In the genomic region with DNA sequence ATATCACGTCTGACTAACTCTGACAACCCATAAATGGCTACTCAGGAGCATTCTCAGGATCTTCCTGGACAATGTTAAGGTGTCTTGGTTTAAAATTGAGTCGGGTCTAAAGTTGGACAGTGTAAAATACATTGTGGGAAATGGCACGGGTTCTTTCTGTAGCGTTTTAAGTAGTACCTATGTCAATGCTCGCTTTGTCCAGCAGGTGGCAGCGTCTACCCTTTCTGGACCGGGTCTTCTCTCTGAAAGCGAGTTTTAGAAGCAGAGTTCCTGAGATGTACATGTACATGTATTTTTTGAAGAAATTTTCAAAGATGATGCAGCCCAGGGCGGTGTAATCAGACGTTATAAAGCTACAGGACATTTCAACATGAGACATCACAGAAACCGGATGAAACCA, we compare ENCODE assay signal across 9 mouse cellular contexts. TPM values are rescaled to one million over a fixed set of nuclear protein-coding genes. Genes with fewer than 3 reads are reported as not detected.
A peak's percentile ranks its signal among the peaks of the same experiment; 100 is the strongest.
DNase-seq lines count a peak whose midpoint lies in the region; ATAC-seq and TF ChIP-seq lines count a peak whose summit lies in the region.
"Had no signal": no experiment of that assay in that cellular context is flagged by ENCODE, and none has a peak within 500 bp of the region (broad histone marks: within the 10 kb centered on the region; RNA-seq: fewer than 3 reads in every experiment).

No protein-coding gene starts in this region.

- TF ChIP-seq CTCF in intestine, postnatal 0 days (IDR thresholded peaks at IDR 0.05; ENCODE audit: low read depth), result peak; percentile 94
- peak; percentile 97 for TF ChIP-seq CTCF in midbrain, postnatal 0 days (IDR thresholded peaks at IDR 0.05)

- H3K27me3 ChIP-seq in intestine, postnatal 0 days (replicated peaks; ENCODE audit: control insufficient read depth, insufficient read depth, low read length), result no peaks in the 10 kb centered on the region
- H3K27me3 ChIP-seq in intestine, embryonic 16.5 days (replicated peaks; ENCODE audit: control insufficient read depth, insufficient read depth, low read length), result no peaks in the 10 kb centered on the region
- no peaks in the 10 kb centered on the region for H3K27me3 ChIP-seq in embryonic facial prominence, embryonic 11.5 days (ENCODE audit: control insufficient read depth, insufficient read depth, low read length)
- H3K27me3 ChIP-seq in heart, embryonic 15.5 days, result peaks cover 15% of the 10 kb centered on the region; the same call in 1 of the 2 replicates
- no peaks in the 10 kb centered on the region for H3K27me3 ChIP-seq in midbrain, postnatal 0 days (ENCODE audit: insufficient read depth, low read length)

- H3K4me2 ChIP-seq in intestine, postnatal 0 days (replicated peaks; ENCODE audit: low read depth), result no peak overlapping the region
- H3K4me2 ChIP-seq in intestine, embryonic 16.5 days (ENCODE audit: low read depth, low read length), result no peak overlapping the region
- no peak overlapping the region for H3K4me2 ChIP-seq in embryonic facial prominence, embryonic 11.5 days (ENCODE audit: low read depth, low read length)
- H3K4me2 ChIP-seq in heart, embryonic 15.5 days, result peak overlapping the region; percentile 15; the same call in 1 of the 2 replicates
- H3K4me2 ChIP-seq in midbrain, postnatal 0 days (ENCODE audit: low read depth, low read length, poor library complexity, severe bottlenecking), result no peak overlapping the region
- H3K4me2 ChIP-seq: embryonic facial prominence, embryonic 15.5 days had no signal

- H3K4me3 ChIP-seq in intestine, postnatal 0 days (ENCODE audit: low read depth, low read length), result no peak overlapping the region
- no peak overlapping the region for H3K4me3 ChIP-seq in intestine, embryonic 16.5 days (ENCODE audit: low read length)
- H3K4me3 ChIP-seq in embryonic facial prominence, embryonic 11.5 days (ENCODE audit: low read depth, low read length), result no peak overlapping the region
- H3K4me3 ChIP-seq in heart, embryonic 15.5 days, result 0 out of 2 replicates have a peak overlapping the region, but pooled peaks have one; percentile 10
- no peak overlapping the region for H3K4me3 ChIP-seq in midbrain, postnatal 0 days (ENCODE audit: low read depth, low read length)
- H3K4me3 ChIP-seq: embryonic facial prominence, embryonic 15.5 days had no signal

- H3K27ac ChIP-seq in intestine, postnatal 0 days (ENCODE audit: low read depth, low read length), result no peak overlapping the region
- no peak overlapping the region for H3K27ac ChIP-seq in intestine, embryonic 16.5 days (ENCODE audit: low read length)
- no peak overlapping the region for H3K27ac ChIP-seq in embryonic facial prominence, embryonic 11.5 days (replicated peaks; ENCODE audit: low read depth, low read length)
- H3K27ac ChIP-seq in heart, embryonic 15.5 days, result no peak overlapping the region
- H3K27ac ChIP-seq in midbrain, postnatal 0 days (ENCODE audit: low read depth, low read length), result no peak overlapping the region
- H3K27ac ChIP-seq: embryonic facial prominence, embryonic 15.5 days had no signal

- no peaks in the 10 kb centered on the region for H3K9me3 ChIP-seq in intestine, postnatal 0 days (ENCODE audit: control insufficient read depth)
- no peaks in the 10 kb centered on the region for H3K9me3 ChIP-seq in intestine, embryonic 16.5 days (ENCODE audit: control insufficient read depth, low read length)
- no peaks in the 10 kb centered on the region for H3K9me3 ChIP-seq in embryonic facial prominence, embryonic 11.5 days (replicated peaks; ENCODE audit: control insufficient read depth, low read length)
- no peaks in the 10 kb centered on the region for H3K9me3 ChIP-seq in heart, embryonic 15.5 days (replicated peaks)
- H3K9me3 ChIP-seq in midbrain, postnatal 0 days (ENCODE audit: low read length), result no peaks in the 10 kb centered on the region
- H3K9me3 ChIP-seq: embryonic facial prominence, embryonic 15.5 days had no signal

- H3K9ac ChIP-seq in intestine, postnatal 0 days (ENCODE audit: low read depth, low read length), result no peak overlapping the region
- no peak overlapping the region for H3K9ac ChIP-seq in intestine, embryonic 16.5 days (ENCODE audit: low read depth, low read length)
- no peak overlapping the region for H3K9ac ChIP-seq in embryonic facial prominence, embryonic 11.5 days (replicated peaks; ENCODE audit: low read length)
- H3K9ac ChIP-seq in heart, embryonic 15.5 days, result no peak overlapping the region; the same call in 1 of the 2 replicates
- no peak overlapping the region for H3K9ac ChIP-seq in midbrain, postnatal 0 days (replicated peaks; ENCODE audit: low read length, poor library complexity, severe bottlenecking)
- H3K9ac ChIP-seq: embryonic facial prominence, embryonic 15.5 days had no signal

- H3K4me1 ChIP-seq in intestine, postnatal 0 days (replicated peaks; ENCODE audit: control insufficient read depth, insufficient read depth, low read length), result no peaks in the 10 kb centered on the region
- no peaks in the 10 kb centered on the region for H3K4me1 ChIP-seq in intestine, embryonic 16.5 days (ENCODE audit: control insufficient read depth, insufficient read depth, low read length)
- no peaks in the 10 kb centered on the region for H3K4me1 ChIP-seq in embryonic facial prominence, embryonic 11.5 days (ENCODE audit: control insufficient read depth, insufficient read depth, low read length)
- peaks cover 2% of the 10 kb centered on the region; the same call in 1 of the 2 replicates for H3K4me1 ChIP-seq in heart, embryonic 15.5 days (replicated peaks)
- no peaks in the 10 kb centered on the region for H3K4me1 ChIP-seq in midbrain, postnatal 0 days (ENCODE audit: insufficient read depth, low read length)
- H3K4me1 ChIP-seq: embryonic facial prominence, embryonic 15.5 days had no signal

- WGBS in intestine, postnatal 0 days, result 6% methylated on average over 11 of the region's 11 CpGs
- WGBS in intestine, embryonic 16.5 days, result 6% methylated on average over 11 of the region's 11 CpGs
- WGBS in embryonic facial prominence, embryonic 11.5 days, result 9% methylated on average over 11 of the region's 11 CpGs
- 5% methylated on average over 11 of the region's 11 CpGs for WGBS in heart, embryonic 15.5 days
- 7% methylated on average over 11 of the region's 11 CpGs for WGBS in midbrain, postnatal 0 days

- DNase-seq in adrenal gland, postnatal 25 days, result peak; percentile 77
- DNase-seq in embryonic facial prominence, embryonic 11.5 days (ENCODE audit: low spot score), result peak; percentile 95
- peak; percentile 61 for DNase-seq in left cerebral cortex, adult 11 months (ENCODE audit: low spot score)
- DNase-seq in midbrain, postnatal 0 days (ENCODE audit: low spot score), result peak; percentile 88
- peak; percentile 55 for DNase-seq in telencephalon, adult 2 months (ENCODE audit: low read depth, low spot score)

- no peaks in the 10 kb centered on the region for H3K36me3 ChIP-seq in intestine, postnatal 0 days (ENCODE audit: control insufficient read depth, insufficient read depth)
- H3K36me3 ChIP-seq in intestine, embryonic 16.5 days (ENCODE audit: control insufficient read depth, insufficient read depth, low read length), result no peaks in the 10 kb centered on the region
- H3K36me3 ChIP-seq in embryonic facial prominence, embryonic 11.5 days (replicated peaks; ENCODE audit: control insufficient read depth, insufficient read depth, low read depth, low read length), result no peaks in the 10 kb centered on the region
- H3K36me3 ChIP-seq in heart, embryonic 15.5 days, result no peaks in the 10 kb centered on the region
- no peaks in the 10 kb centered on the region for H3K36me3 ChIP-seq in midbrain, postnatal 0 days (ENCODE audit: insufficient read depth, low read length)
- H3K36me3 ChIP-seq: embryonic facial prominence, embryonic 15.5 days had no signal

- ATAC-seq in intestine, postnatal 0 days, result no peak
- no peak for ATAC-seq in intestine, embryonic 16.5 days
- no peak for ATAC-seq in embryonic facial prominence, embryonic 11.5 days (replicated peaks; ENCODE audit: insufficient number of reproducible peaks, low FRiP score, low TSS enrichment, low read depth)
- no peak for ATAC-seq in heart, embryonic 15.5 days (replicated peaks; ENCODE audit: insufficient number of reproducible peaks, insufficient read depth, low FRiP score, low read depth)
- no peak for ATAC-seq in midbrain, postnatal 0 days (ENCODE audit: low FRiP score)

RNA-seq across cellular contexts. Expression of gene Lat, which starts 45.6 kb away (rescaled TPM):
- 0.65 and 1.1 TPM in 2 replicates for polyA plus RNA-seq in intestine, postnatal 0 days (2015; fragmentation: Nextera tagmentation; extraction: Ambion mirVana)
- polyA plus RNA-seq in intestine, embryonic 16.5 days (2015; fragmentation: Nextera tagmentation; extraction: Ambion mirVana), result 0.78 and 1.3 TPM in 2 replicates
- 0.43 and 1.0 TPM in 2 replicates for total RNA-seq in adrenal gland, postnatal 25 days (2021)
- polyA plus RNA-seq in embryonic facial prominence, embryonic 11.5 days (2014; fragmentation: Nextera tagmentation; extraction: Ambion mirVana), result 2.1 and 3.5 TPM in 2 replicates
- polyA plus RNA-seq in heart, embryonic 15.5 days (2015; fragmentation: Nextera tagmentation; extraction: Ambion mirVana), result 4.3 and 22.6 TPM in 2 replicates
- 0.42 TPM in 1 of 2 replicates, not detected in the other for total RNA-seq in midbrain, postnatal 0 days (2014; rRNA removed)
- 0.39 and 0.69 TPM in 2 replicates for polyA plus RNA-seq in midbrain, postnatal 0 days (2015; fragmentation: Nextera tagmentation; extraction: Ambion mirVana)

RNA-seq across cellular contexts. Expression of gene Sbk1, which starts 51.3 kb away (rescaled TPM):
- polyA plus RNA-seq in intestine, postnatal 0 days (2015; fragmentation: Nextera tagmentation; extraction: Ambion mirVana), result 3.6 and 4.4 TPM in 2 replicates
- 7.1 and 8.9 TPM in 2 replicates for polyA plus RNA-seq in intestine, embryonic 16.5 days (2015; fragmentation: Nextera tagmentation; extraction: Ambion mirVana)
- total RNA-seq in adrenal gland, postnatal 25 days (2021), result 72.1 and 102 TPM in 2 replicates
- 88.3 and 101 TPM in 2 replicates for polyA plus RNA-seq in embryonic facial prominence, embryonic 11.5 days (2014; fragmentation: Nextera tagmentation; extraction: Ambion mirVana)
- 11.2 and 16.4 TPM in 2 replicates for polyA plus RNA-seq in heart, embryonic 15.5 days (2015; fragmentation: Nextera tagmentation; extraction: Ambion mirVana)
- total RNA-seq in midbrain, postnatal 0 days (2014; rRNA removed), result 535 and 557 TPM in 2 replicates
- polyA plus RNA-seq in midbrain, postnatal 0 days (2015; fragmentation: Nextera tagmentation; extraction: Ambion mirVana), result 183 and 184 TPM in 2 replicates

RNA-seq across cellular contexts. Expression of gene Spns1, which starts 53.5 kb away (rescaled TPM):
- 47.7 and 51.3 TPM in 2 replicates for polyA plus RNA-seq in intestine, postnatal 0 days (2015; fragmentation: Nextera tagmentation; extraction: Ambion mirVana)
- 70.0 and 76.2 TPM in 2 replicates for polyA plus RNA-seq in intestine, embryonic 16.5 days (2015; fragmentation: Nextera tagmentation; extraction: Ambion mirVana)
- 43.1 and 54.8 TPM in 2 replicates for total RNA-seq in adrenal gland, postnatal 25 days (2021)
- polyA plus RNA-seq in embryonic facial prominence, embryonic 11.5 days (2014; fragmentation: Nextera tagmentation; extraction: Ambion mirVana), result 31.5 and 35.0 TPM in 2 replicates
- 36.0 and 46.3 TPM in 2 replicates for polyA plus RNA-seq in heart, embryonic 15.5 days (2015; fragmentation: Nextera tagmentation; extraction: Ambion mirVana)
- total RNA-seq in midbrain, postnatal 0 days (2014; rRNA removed), result 97.1 and 119 TPM in 2 replicates
- 88.9 and 89.5 TPM in 2 replicates for polyA plus RNA-seq in midbrain, postnatal 0 days (2015; fragmentation: Nextera tagmentation; extraction: Ambion mirVana)
